Mouse (Mus musculus) ZHBTc4 (cell line): ENCODE measurements around the gene Mrpl17.
"Not testable (repeated sequence)": the region's sequence is repeated elsewhere in the genome, so short reads cannot be mapped to it uniquely, and the experiment has no call there.

Experiments
- DNase-seq: peaks from one replicate; pipeline ENCODE4 v3.0.0-alpha.2; 2011; ENCODE audit warnings: low read depth, low spot score

The Mrpl17 gene

GRCm38 (mm10) chr7:105810877-105811489 is at the start of gene Mrpl17:
Gene Mrpl17 (minus strand): TSS chr7:105811099.
- DNase-seq = peak; percentile 99

DNA sequence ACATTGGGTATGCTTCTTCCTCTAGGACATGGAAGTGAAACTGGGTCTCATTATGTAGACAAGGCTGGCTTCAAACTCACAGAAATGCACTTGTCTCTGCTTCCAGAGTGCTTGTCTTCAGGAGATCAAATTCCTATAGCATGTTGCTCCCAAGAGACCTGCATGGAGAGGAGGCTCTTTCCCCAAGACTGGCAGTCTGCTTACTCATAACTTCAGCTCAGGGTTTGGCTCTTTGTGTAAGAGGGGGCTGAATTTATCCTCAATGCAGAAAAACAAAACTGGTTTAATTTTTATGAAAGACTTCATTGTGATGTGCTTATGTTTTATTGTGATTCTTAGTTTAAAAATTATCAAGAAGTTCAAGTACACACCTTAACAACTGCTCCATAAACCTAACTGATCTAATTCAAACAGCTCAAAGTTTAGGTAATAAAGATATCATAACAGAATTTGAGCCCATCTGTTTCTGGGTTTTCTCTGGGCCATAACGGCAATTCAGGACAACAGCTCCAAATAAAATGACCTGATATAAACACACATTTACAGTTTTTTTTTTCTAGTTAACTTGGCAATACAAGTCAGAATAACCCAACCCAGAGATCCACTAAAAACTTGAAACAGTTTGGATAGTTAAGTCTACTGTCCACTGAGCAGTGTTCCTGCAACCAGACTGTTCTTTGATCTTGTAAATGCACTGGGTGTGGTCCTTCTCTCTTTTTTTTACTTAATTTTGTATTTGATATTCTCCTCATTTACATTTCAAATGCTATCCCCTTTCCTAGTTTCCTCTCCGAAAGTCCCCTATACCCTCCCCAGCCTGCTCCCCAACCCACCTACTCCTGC is 45.0 kb upstream of the Mrpl17 start:
- not testable (repeated sequence) for DNase-seq

DNA sequence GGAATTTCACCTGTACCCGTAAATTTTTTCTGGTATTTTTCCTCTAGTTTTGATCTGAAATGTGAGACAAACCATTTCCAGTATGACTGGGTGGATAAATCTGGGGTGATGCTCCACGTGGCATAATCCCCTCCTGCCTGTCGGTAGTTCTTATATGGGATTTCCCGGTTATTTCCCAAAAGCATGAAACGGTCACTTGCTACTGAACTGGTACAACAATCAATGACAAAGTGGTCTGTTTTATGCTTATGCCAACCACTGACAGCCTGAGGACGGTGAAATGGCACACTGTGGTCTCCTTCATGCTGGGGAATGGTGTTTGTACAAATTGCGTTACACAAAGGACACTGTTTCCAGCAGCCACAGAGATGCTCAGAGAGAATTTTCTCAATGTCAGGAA is 13.4 kb upstream of the Mrpl17 start:
- no peak for DNase-seq

- DNase-seq = peak; percentile 45
Measured at GRCm38 (mm10) chr7:105818483-105818882, 7.6 kb upstream of the Mrpl17 start.

- no peak for DNase-seq
Measured at GRCm38 (mm10) chr7:105816736-105817135, 5.8 kb upstream of the Mrpl17 start.

- no peak for DNase-seq
Measured at GRCm38 (mm10) chr7:105813326-105813725, 2.4 kb upstream of the Mrpl17 start.

DNA sequence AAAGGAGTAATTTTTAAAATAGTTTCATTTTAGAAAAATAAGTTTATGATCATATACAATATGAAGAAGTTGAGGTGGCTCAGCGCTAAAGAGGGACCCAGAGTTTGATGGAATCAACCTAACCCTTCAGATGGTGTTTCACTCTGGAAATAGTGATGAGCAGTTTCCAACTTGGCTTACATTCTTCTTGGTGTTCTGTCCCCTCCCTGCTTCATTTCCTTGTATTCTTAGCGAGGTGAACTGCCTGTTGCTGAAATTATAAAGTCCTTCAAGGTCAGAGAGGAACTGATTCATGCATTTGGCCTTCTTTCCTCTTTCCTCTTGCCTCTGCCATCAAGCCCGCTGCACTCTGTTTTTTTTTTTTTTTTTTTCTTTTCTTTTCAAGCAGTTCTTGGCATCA is 1.7 kb upstream of the Mrpl17 start:
- DNase-seq = no peak

DNA sequence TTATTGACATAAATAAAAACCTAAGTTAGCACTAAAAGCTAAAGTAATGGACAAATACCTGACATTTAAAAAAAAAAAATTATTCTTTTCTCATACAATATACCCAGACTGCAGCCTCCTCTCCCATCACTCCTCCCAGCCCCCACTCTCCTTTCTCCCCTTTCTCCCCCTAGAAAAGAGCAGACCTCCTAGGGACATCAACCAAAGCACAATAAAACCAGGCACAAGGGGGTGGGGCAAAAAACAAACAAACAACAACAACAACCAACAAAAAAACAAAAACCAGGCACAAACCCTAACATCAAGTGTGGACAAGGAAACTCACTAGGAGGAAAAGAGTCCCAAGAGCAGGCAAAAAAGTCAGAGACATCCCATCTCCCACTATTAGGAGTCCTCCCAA is 617 bp upstream of the Mrpl17 start:
- no peak for DNase-seq

- no peak for DNase-seq
Measured at GRCm38 (mm10) chr7:105810280-105810876, 521 bp downstream of the Mrpl17 start.

GRCm38 (mm10) chr7:105809836-105810235 is 1.1 kb downstream of the Mrpl17 start:
- peak; percentile 56 for DNase-seq

DNA sequence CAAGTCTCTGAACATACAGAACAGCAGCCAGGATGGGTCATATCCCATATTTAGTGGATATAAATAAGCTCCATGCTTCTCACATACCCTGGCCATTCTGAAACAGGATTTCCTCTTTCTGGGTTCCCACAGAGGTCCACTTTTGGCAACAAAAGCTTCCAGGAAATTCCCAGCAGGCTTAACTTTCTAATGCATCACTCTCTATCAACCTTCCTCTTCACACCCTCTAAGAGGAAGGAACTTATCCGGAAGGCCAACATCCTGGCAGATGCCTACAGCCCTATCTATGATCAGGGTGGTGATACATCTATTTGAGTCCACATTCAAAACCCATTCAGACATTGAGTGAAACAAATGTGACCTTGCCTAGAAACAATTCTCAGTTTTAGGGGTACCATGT is 2.5 kb downstream of the Mrpl17 start:
- DNase-seq = no peak

DNA sequence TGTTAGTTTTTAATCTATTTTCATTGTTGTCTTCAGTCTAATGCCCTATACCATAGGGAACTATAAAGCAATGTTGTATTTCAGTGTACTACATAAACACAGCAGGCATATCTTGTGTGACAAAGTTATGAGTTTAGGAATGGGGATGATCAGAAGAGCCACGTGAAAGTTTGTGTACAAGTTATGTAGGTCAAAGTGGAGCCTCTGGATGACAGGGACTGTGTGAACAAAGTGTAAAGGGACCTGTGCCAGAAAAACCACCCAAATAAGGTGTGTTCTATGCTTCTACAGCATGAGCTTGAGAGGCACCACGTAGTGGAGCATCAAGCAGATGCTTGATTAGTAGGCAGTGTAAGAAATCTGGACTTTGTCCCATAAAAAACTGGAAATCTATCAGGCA is 4.2 kb downstream of the Mrpl17 start:
- no peak for DNase-seq

- DNase-seq = no peak
Measured at GRCm38 (mm10) chr7:105806125-105806524, 4.8 kb downstream of the Mrpl17 start.

DNA sequence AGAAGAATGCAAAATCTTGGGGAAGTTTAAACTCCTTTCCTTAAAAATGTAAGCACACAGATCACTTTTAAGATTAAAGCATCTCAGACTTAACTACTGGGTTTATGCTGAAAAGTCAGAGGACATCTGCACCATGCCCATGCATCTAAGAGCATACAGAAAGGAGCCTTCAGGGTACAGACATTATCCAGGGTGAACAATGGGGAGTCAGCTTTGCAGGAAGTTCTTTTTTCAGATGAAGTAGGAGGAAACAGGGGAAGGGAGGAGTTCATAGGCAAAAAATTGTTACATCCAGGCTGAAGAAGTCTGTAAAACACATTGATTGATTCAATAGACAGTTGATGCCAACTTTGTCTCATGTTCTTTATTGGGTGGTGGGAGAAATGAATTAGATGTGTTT is 7.5 kb downstream of the Mrpl17 start:
- no peak for DNase-seq

DNA sequence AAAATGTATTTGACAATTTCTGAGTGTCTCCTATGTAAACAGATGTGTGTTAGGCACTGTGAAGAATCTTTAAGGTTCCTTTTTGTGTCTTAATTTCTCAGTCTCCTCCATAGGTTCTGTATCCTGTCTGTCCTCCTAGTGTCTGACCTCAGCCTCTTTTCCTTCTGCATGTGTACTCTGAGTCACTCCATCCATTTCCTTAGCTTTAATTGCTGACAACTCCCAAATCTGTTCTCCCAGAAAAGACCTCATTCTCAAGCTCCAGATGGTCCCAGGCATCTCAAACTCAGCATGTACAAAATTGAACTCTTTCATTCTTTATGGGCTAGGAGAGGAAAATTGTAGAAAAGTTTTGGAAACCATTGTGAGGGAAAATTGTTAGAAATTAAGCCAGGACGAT is 8.1 kb downstream of the Mrpl17 start:
- DNase-seq = no peak

DNA sequence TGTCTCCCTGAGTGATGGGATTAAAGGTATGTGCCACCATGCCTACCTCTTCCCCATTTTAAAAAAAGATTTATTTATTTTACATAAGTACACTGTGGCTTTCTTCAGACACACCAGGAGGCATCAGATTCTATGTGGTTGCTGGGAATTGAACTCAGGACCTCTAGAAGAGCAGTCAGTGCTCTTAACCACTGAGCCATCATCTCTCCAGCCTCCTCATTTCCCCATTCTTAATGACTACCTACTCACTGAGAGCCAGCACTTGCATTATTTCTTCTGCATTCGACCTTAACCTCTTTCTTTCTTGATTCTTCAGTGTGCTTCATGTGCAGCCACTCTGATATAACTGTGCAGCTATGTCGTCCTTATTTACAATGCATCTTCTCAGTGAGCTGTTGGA is 8.6 kb downstream of the Mrpl17 start:
- no peak for DNase-seq

DNA sequence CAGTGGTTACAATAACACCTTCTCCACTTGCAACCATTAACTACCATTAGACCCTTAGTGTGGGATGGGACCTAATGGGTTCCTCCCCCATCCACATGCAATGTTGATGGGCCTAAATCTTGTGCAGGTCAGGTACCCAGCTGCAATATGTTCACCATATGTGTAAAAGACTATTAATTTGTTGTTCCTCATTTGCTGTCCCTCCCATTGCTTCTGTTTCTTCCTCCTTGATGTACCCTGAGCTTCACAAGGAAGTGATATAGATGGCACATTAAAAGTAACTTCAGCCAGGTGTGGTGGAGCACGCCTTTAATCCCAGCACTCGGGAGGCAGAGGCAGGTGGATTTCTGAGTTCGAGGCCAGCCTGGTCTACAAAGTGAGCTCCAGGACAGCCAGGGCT is 13.9 kb downstream of the Mrpl17 start:
- DNase-seq = no peak

GRCm38 (mm10) chr7:105795759-105796366 is 15.0 kb downstream of the Mrpl17 start:
- no peak for DNase-seq

DNA sequence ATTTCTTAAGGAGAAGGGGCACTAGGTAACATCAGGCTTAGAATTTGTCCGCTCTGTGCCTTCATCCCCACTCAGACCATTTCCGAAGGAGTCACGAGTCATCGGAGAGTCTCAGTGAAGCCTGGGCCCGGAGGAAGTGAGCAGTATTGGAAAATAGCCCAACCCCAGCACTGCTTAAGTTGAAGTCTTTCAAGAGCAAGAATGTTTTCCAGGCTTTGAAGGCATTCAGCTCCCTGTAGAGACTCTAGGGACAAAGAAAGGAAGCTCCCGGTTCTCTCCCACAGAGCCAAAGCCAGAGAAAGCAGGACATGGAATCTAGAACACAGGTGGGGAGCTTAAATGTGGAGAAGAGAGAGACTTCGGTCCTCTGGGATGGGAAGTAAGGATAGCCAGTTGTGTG is 17.2 kb downstream of the Mrpl17 start:
- DNase-seq = no peak

- DNase-seq = no peak
Measured at GRCm38 (mm10) chr7:105791147-105791546, 19.8 kb downstream of the Mrpl17 start.

DNA sequence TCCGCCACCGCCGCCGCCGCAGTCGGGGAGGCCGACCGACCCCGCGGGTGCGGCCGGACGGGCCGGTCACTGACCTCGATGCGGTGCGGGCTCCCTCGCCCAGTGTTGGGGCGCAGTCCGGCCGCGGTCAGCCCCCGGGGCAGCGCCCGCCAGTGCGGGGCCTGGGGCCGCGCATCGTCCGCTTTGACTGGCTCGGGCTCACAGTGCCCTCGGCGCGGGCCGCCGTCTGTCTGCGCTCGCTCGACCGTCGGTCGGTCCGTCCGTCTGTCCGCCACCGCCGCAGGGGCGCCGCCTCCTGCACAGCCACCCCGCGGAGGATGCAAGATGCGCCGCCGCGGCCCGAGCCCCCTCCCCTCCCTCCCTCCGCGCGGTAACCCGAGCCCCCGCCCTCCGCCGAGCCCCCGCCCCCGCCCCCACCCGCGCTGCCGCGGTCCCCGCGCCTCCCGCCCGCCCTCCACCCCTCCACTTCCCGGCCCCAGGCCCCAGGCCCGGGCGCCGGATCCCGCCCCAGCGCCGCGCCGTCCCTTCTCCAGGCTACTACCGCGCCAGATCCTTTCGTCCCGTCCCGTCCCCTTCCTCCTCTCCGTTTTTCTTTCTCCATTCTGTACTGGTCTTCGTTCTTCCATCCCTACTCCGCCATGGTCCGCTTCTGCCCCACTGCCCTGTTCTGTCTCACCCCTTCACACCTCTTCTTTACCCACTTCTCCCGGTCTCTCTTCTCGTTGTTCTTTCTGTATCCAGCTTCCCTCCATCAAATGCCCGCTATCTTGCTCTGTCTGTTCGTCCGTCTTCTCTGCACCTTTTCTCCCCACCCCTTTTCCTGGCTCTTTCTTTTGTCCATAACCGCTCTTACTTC is 23.4 kb downstream of the Mrpl17 start, which contains the start of gene Dchs1:
Gene Dchs1, minus strand, starts transcription at position 370 of the 856 bp plus-strand sequence.
- peak; percentile 31 for DNase-seq
